9 mouse cellular contexts compared by ENCODE assay signal in genomic region chr13:101213121-101213916, GRCm38 (mm10).
A peak's percentile ranks its signal among the peaks of the same experiment; 100 is the strongest.
DNase-seq lines count a peak whose midpoint lies in the region; ATAC-seq lines count a peak whose summit lies in the region.
"Had no signal": no experiment of that assay in that cellular context is flagged by ENCODE, and none has a peak within 500 bp of the region (broad histone marks: within the 10 kb centered on the region; RNA-seq: fewer than 3 reads in every experiment).

No protein-coding gene starts in this region.

- WGBS in hindbrain, embryonic 10.5 days = 52% methylated on average over 13 of the region's 13 CpGs
- 20% methylated on average over 13 of the region's 13 CpGs for WGBS in neural tube, embryonic 15.5 days

- H3K9me3 ChIP-seq in hindbrain, embryonic 10.5 days = no peaks in the 10 kb centered on the region
- H3K9me3 ChIP-seq in neural tube, embryonic 15.5 days (replicated peaks) = no peaks in the 10 kb centered on the region

- H3K4me3 ChIP-seq in hindbrain, embryonic 10.5 days = no peak overlapping the region
- no peak overlapping the region for H3K4me3 ChIP-seq in neural tube, embryonic 15.5 days (replicated peaks)

- no peak; the same call in 1 of the 2 replicates for ATAC-seq in neural tube, embryonic 15.5 days (ENCODE audit: low FRiP score)

- DNase-seq in kidney, postnatal 25 days = peak; percentile 53 to 64
- DNase-seq in kidney, adult 9 months = no peak
- DNase-seq in cerebellum, postnatal 14 days = peak; percentile 62 to 65
- DNase-seq in hindbrain, embryonic 10.5 days (ENCODE audit: low spot score) = no peak
- DNase-seq in urinary bladder, adult 2 months (ENCODE audit: low spot score) = no peak
- no peak for DNase-seq in spleen, adult 18-20 months
- DNase-seq in T-cell, adult 2 months (ENCODE audit: low spot score) = no peak
- DNase-seq: layer of hippocampus, postnatal 36 days had no signal

- peaks cover 25% of the 10 kb centered on the region for H3K4me1 ChIP-seq in hindbrain, embryonic 10.5 days (replicated peaks)
- H3K4me1 ChIP-seq in neural tube, embryonic 15.5 days = peaks cover 33% of the 10 kb centered on the region

- no peaks in the 10 kb centered on the region for H3K27me3 ChIP-seq in hindbrain, embryonic 10.5 days (ENCODE audit: insufficient read depth, poor library complexity, severe bottlenecking)
- H3K27me3 ChIP-seq in neural tube, embryonic 15.5 days (replicated peaks) = no peaks in the 10 kb centered on the region

- H3K36me3 ChIP-seq in hindbrain, embryonic 10.5 days = no peaks in the 10 kb centered on the region
- no peaks in the 10 kb centered on the region for H3K36me3 ChIP-seq in neural tube, embryonic 15.5 days

- H3K4me2 ChIP-seq in neural tube, embryonic 15.5 days = no peak overlapping the region

- H3K9ac ChIP-seq in neural tube, embryonic 15.5 days (replicated peaks) = no peak overlapping the region

- peak overlapping the region; percentile 40 for H3K27ac ChIP-seq in hindbrain, embryonic 10.5 days
- H3K27ac ChIP-seq in neural tube, embryonic 15.5 days (replicated peaks) = peak overlapping the region; percentile 51

Comparison
In these comparisons a context has a peak if more than half of its experiments do, and no peak if none do; other contexts are left out.
1. DNase-seq: peak in kidney, postnatal 25 days (2 of 2) and cerebellum, postnatal 14 days (2 of 2); none in kidney, adult 9 months (single experiment), hindbrain, embryonic 10.5 days (single experiment), urinary bladder, adult 2 months (single experiment), spleen, adult 18-20 months (0 of 2) and T-cell, adult 2 months (single experiment).